Mouse (Mus musculus): ENCODE data around the gene Klhdc7b. TPM values are rescaled to one million over a fixed set of nuclear protein-coding genes. Genes with fewer than 3 reads are reported as not detected.

Klhdc7b gene
- polyA plus RNA-seq, 1 experiment from 2014 or later = not detected

GRCm38 (mm10) chr15:89435878-89436277 lies 51.2 kb downstream of the Klhdc7b start:
- DNase-seq (ENCODE audit: low spot score) (no peak), ATAC-seq (no peak)
- H3K9ac ChIP-seq (ENCODE audit: low read length) = no peak overlapping the region
- no peaks in the 10 kb centered on the region for H3K9me3 ChIP-seq (replicated peaks; ENCODE audit: control insufficient read depth, low read length)
- WGBS = 85% methylated on average over 5 of the region's 5 CpGs
- H3K4me1 ChIP-seq (ENCODE audit: control insufficient read depth, insufficient read depth, low read length) = no peaks in the 10 kb centered on the region
- no peak overlapping the region for H3K4me2 ChIP-seq (ENCODE audit: low read length)
- no peaks in the 10 kb centered on the region for H3K36me3 ChIP-seq (ENCODE audit: control insufficient read depth, insufficient read depth, low read length)
- H3K4me3 ChIP-seq (ENCODE audit: low read depth, low read length) = no peak overlapping the region
- H3K27me3 ChIP-seq (replicated peaks; ENCODE audit: control insufficient read depth, insufficient read depth, low read length) = no peaks in the 10 kb centered on the region
- no peak overlapping the region for H3K27ac ChIP-seq (ENCODE audit: low read depth, low read length)

Other genes starting within 250 kb of the Klhdc7b start
- 4.8 and 5.1 TPM in 2 replicates for gene Mapk12, start 244.2 kb upstream of the Klhdc7b start, polyA plus RNA-seq (2014; fragmentation: Nextera tagmentation; extraction: Ambion mirVana)
- 28.1 and 30.1 TPM in 2 replicates for gene Mapk11, start 235.3 kb upstream of the Klhdc7b start, polyA plus RNA-seq (2014; fragmentation: Nextera tagmentation; extraction: Ambion mirVana)
- 101 TPM in 2 replicates for gene Plxnb2, start 204.1 kb upstream of the Klhdc7b start, polyA plus RNA-seq (2014; fragmentation: Nextera tagmentation; extraction: Ambion mirVana)
- gene Dennd6b, start 188.4 kb upstream of the Klhdc7b start, polyA plus RNA-seq (2014; fragmentation: Nextera tagmentation; extraction: Ambion mirVana) = 39.0 and 49.2 TPM in 2 replicates
- gene Ppp6r2, start 173.4 kb upstream of the Klhdc7b start, polyA plus RNA-seq (2014; fragmentation: Nextera tagmentation; extraction: Ambion mirVana) = 69.4 and 77.1 TPM in 2 replicates
- gene Sbf1, start 69.6 kb upstream of the Klhdc7b start, polyA plus RNA-seq (2014; fragmentation: Nextera tagmentation; extraction: Ambion mirVana) = 61.8 and 82.8 TPM in 2 replicates
- not detected in 2 replicates for gene Adm2, start 62.2 kb upstream of the Klhdc7b start, polyA plus RNA-seq (2014; fragmentation: Nextera tagmentation; extraction: Ambion mirVana)
- gene Miox, start 50.5 kb upstream of the Klhdc7b start, polyA plus RNA-seq (2014; fragmentation: Nextera tagmentation; extraction: Ambion mirVana) = not detected in 2 replicates
- gene Lmf2, start 29.3 kb upstream of the Klhdc7b start, polyA plus RNA-seq (2014; fragmentation: Nextera tagmentation; extraction: Ambion mirVana) = 19.9 and 22.1 TPM in 2 replicates
- 132 and 141 TPM in 2 replicates for gene Ncaph2, start 29.2 kb upstream of the Klhdc7b start, polyA plus RNA-seq (2014; fragmentation: Nextera tagmentation; extraction: Ambion mirVana)
- gene Sco2, start 11.1 kb upstream of the Klhdc7b start, polyA plus RNA-seq (2014; fragmentation: Nextera tagmentation; extraction: Ambion mirVana) = 14.7 and 16.4 TPM in 2 replicates
- gene Tymp, start 7.9 kb upstream of the Klhdc7b start, polyA plus RNA-seq (2014; fragmentation: Nextera tagmentation; extraction: Ambion mirVana) = 2.4 and 2.8 TPM in 2 replicates
- gene Odf3b, start 5.6 kb upstream of the Klhdc7b start, polyA plus RNA-seq (2014; fragmentation: Nextera tagmentation; extraction: Ambion mirVana) = 2.8 and 2.9 TPM in 2 replicates
- not detected in 2 replicates for gene Syce3, start 25.6 kb downstream of the Klhdc7b start, polyA plus RNA-seq (2014; fragmentation: Nextera tagmentation; extraction: Ambion mirVana)
- 0.79 and 0.89 TPM in 2 replicates for gene Cpt1b, start 40.9 kb downstream of the Klhdc7b start, polyA plus RNA-seq (2014; fragmentation: Nextera tagmentation; extraction: Ambion mirVana)
- gene C730034F03Rik, start 44.7 kb downstream of the Klhdc7b start, polyA plus RNA-seq (2014; fragmentation: Nextera tagmentation; extraction: Ambion mirVana) = 1.3 and 2.0 TPM in 2 replicates
- not detected in 2 replicates for gene Gm44502, start 44.8 kb downstream of the Klhdc7b start, polyA plus RNA-seq (2014; fragmentation: Nextera tagmentation; extraction: Ambion mirVana)
- gene Chkb, start 45.0 kb downstream of the Klhdc7b start, polyA plus RNA-seq (2014; fragmentation: Nextera tagmentation; extraction: Ambion mirVana) = 59.3 and 66.3 TPM in 2 replicates
- gene Mapk8ip2, start 69.0 kb downstream of the Klhdc7b start, polyA plus RNA-seq (2014; fragmentation: Nextera tagmentation; extraction: Ambion mirVana) = 32.1 and 45.0 TPM in 2 replicates
- 14.0 and 16.5 TPM in 2 replicates for gene Arsa, start 92.5 kb downstream of the Klhdc7b start, polyA plus RNA-seq (2014; fragmentation: Nextera tagmentation; extraction: Ambion mirVana)
- 4.8 and 6.0 TPM in 2 replicates for gene Shank3, start 114.7 kb downstream of the Klhdc7b start, polyA plus RNA-seq (2014; fragmentation: Nextera tagmentation; extraction: Ambion mirVana)
- 0.63 and 1.2 TPM in 2 replicates for gene Acr, start 183.4 kb downstream of the Klhdc7b start, polyA plus RNA-seq (2014; fragmentation: Nextera tagmentation; extraction: Ambion mirVana)
- gene Rabl2, start 207.0 kb downstream of the Klhdc7b start, polyA plus RNA-seq (2014; fragmentation: Nextera tagmentation; extraction: Ambion mirVana) = 61.9 and 67.0 TPM in 2 replicates

Data from forebrain, embryonic 14.5 days (tissue).